Mouse (Mus musculus) c-Kit-positive CD71-positive TER-119-negative erythroid progenitor cells, embryonic 14.5 days (primary cell): ENCODE data around the gene Prkch.

Experiments
- DNase-seq: peaks from one replicate; pipeline ENCODE4 v3.0.0-alpha.2; 2013; ENCODE audit warnings: low read depth

The Prkch gene

GRCm38 (mm10) chr12:73610831-73611370, 26.3 kb downstream of the Prkch start:
- no peak for DNase-seq

GRCm38 (mm10) chr12:73611741-73612140, 27.1 kb downstream of the Prkch start:
- no peak for DNase-seq

GRCm38 (mm10) chr12:73613183-73613582, 28.6 kb downstream of the Prkch start:
- no peak for DNase-seq

- DNase-seq, result no peak
Measured at GRCm38 (mm10) chr12:73617652-73618051, 33.1 kb downstream of the Prkch start.

GRCm38 (mm10) chr12:73625277-73626032, 40.9 kb downstream of the Prkch start:
- DNase-seq, result no peak

- no peak for DNase-seq
Measured at GRCm38 (mm10) chr12:73627902-73628301, 43.3 kb downstream of the Prkch start.

- DNase-seq, result no peak
Measured at GRCm38 (mm10) chr12:73630596-73630995, 46.0 kb downstream of the Prkch start.

GRCm38 (mm10) chr12:73631148-73631547, 46.6 kb downstream of the Prkch start:
- no peak for DNase-seq

- DNase-seq, result no peak
Measured at GRCm38 (mm10) chr12:73632671-73633244, 48.2 kb downstream of the Prkch start.

- no peak for DNase-seq
Measured at GRCm38 (mm10) chr12:73633707-73634106, 49.1 kb downstream of the Prkch start.

- no peak for DNase-seq
Measured at GRCm38 (mm10) chr12:73639571-73639970, 55.0 kb downstream of the Prkch start.

- no peak for DNase-seq
Measured at GRCm38 (mm10) chr12:73641183-73641582, 56.6 kb downstream of the Prkch start.

- no peak for DNase-seq
Measured at GRCm38 (mm10) chr12:73645216-73645615, 60.6 kb downstream of the Prkch start.

GRCm38 (mm10) chr12:73647686-73648085, 63.1 kb downstream of the Prkch start:
- no peak for DNase-seq

GRCm38 (mm10) chr12:73656568-73657204, 72.1 kb downstream of the Prkch start:
- no peak for DNase-seq

GRCm38 (mm10) chr12:73663421-73663820, 78.8 kb downstream of the Prkch start:
- no peak for DNase-seq

GRCm38 (mm10) chr12:73666701-73667100, 82.1 kb downstream of the Prkch start:
- DNase-seq, result no peak

GRCm38 (mm10) chr12:73667607-73668006, 83.0 kb downstream of the Prkch start:
- DNase-seq, result no peak

- no peak for DNase-seq
Measured at GRCm38 (mm10) chr12:73670739-73671138, 86.1 kb downstream of the Prkch start.

- DNase-seq, result no peak
Measured at GRCm38 (mm10) chr12:73671540-73671939, 86.9 kb downstream of the Prkch start.

- no peak for DNase-seq
Measured at GRCm38 (mm10) chr12:73672007-73672406, 87.4 kb downstream of the Prkch start.

GRCm38 (mm10) chr12:73673783-73674182, 89.2 kb downstream of the Prkch start:
- DNase-seq, result no peak

GRCm38 (mm10) chr12:73675212-73675611, 90.6 kb downstream of the Prkch start:
- DNase-seq, result no peak
